Mouse (Mus musculus): ENCODE results near the gene Ppil1.

DNA sequence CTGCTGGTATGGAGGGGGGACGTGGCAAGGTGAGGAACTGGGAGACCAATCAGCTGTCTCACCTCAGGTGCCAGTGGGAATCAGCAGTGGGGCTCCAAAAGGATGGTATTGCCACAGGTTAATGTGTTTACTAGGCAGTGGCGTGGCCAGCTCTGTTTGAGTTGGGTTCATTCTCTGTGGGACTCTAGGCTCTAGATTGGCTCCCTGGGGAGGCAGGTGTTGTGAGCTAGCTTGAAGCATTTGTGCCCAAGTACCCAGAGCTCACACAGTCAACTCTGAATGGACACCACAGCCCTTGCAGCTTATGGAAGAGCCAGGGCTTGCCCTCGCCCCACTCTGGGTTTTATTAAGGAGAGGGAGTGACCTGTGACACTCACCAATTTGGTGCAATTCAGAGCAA, 39.9 kb upstream of the Ppil1 start:
- TF ChIP-seq MYB (IDR thresholded peaks at IDR 0.05; ENCODE audit: low read depth, low read length) (no peak), JUND (IDR thresholded peaks at IDR 0.05; ENCODE audit: low read depth, low read length) (no peak), NRF1 (IDR thresholded peaks at IDR 0.05; ENCODE audit: insufficient read depth, low read depth, low read length, poor library complexity, severe bottlenecking) (no peak), CTCF (IDR thresholded peaks at IDR 0.05 in 2 of 3, conservative IDR thresholded peaks at IDR 0.05 in 1 of 3; ENCODE audit: control insufficient read depth in 1 of 3, insufficient read depth in 1 of 3, low read depth in 2 of 3, low read length in 3 of 3, poor library complexity in 1 of 3, severe bottlenecking in 1 of 3) (no peak), MAZ (IDR thresholded peaks at IDR 0.05; ENCODE audit: low read depth, low read length) (no peak), POLR2AphosphoS2 (IDR thresholded peaks at IDR 0.05; ENCODE audit: low read length) (no peak), ELF1 (IDR thresholded peaks at IDR 0.05; ENCODE audit: low read depth, low read length) (no peak), GABPA (IDR thresholded peaks at IDR 0.05; ENCODE audit: low read depth, low read length) (no peak)

Measured in MEL (cell line).